Mouse (Mus musculus) megakaryocyte, embryonic 14.5 days (primary cell): ENCODE measurements around the gene Prkce.

Source experiments
- FLI1 ChIP-seq: IDR thresholded peaks from 2 replicates; pipeline ENCODE4 v1.6.1; 2012; ENCODE audit warnings: low read length, inconsistent platforms, mixed read lengths
- GATA1 ChIP-seq: IDR thresholded peaks from 3 replicates; pipeline ENCODE4 v1.6.1; 2012; ENCODE audit warnings: mixed read lengths, low read length, inconsistent platforms, borderline replicate concordance

DNA sequence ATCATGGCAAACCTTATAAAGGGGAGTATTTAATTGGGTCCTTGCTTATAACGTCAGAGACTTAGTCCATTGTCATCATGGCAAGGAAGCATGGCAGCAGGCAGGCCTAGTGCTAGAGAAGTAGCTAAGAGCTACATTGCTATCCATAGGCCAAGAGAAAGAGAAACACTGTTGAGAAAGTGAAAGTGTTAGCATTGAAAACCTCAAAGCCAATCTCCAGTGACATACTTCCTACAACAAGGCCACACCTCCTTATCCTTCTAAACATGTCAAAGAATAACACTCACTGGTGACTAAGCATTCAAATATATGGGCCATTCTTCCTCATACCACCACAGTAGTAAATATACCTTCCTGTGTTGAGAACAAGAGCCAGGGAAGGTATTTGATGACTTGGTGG lies 20.2 kb downstream of the Prkce start:
- TF ChIP-seq GATA1 (peak; percentile 87; the same call in 2 of the 3 replicates), FLI1 (no peak)
